Mouse (Mus musculus): ENCODE results near the gene Armcx5. TPM values are rescaled to one million over a fixed set of nuclear protein-coding genes. Genes with fewer than 3 reads are reported as not detected.
A peak's percentile ranks its signal among the peaks of the same experiment; 100 is the strongest.
"Not testable (repeated sequence)": the region's sequence is repeated elsewhere in the genome, so short reads cannot be mapped to it uniquely, and the experiment has no call there.

The Armcx5 gene
- 14.5 and 15.6 TPM in 2 replicates for polyA plus RNA-seq (2016; fragmentation: Nextera tagmentation; extraction: Ambion mirVana)

DNA sequence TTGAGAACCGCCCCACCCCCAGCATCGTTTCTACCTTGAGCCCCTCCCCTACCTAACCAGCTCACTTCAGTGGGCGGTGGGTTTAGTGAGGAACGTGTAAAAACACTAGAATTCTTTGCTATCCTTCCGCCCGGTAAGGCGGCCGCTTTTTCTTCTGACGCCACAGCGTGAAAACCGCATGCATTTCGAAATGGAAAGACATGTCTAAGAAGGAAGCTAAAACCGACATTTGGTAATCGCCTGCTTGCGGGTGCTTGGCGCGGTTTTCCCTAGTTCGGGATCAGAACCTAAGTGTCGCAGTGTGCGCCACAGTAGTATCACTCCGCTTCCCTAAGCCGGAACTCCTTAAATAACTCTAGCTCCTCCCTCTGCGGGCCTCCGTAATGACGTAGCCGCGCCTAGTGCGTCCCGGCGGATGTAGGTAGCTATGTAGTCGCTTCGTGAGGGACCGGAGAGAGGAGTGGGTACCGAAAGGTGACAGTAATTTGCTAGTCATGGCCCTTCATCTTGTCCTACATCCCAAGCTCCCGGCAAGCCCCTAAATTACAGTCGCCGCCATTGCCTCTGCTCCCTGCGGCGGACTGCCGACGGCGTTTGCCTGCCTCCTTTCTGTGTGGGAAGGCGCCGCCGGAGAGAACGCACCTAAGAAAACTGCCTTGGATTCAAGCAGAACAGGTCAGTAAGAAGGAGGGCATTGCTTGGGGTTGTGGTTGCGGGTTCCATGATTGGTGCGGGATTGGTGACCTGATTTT, at the start of gene Armcx5, which contains the start of gene Gprasp1:
Gene Armcx5, plus strand, starts transcription at position 430 of the 752 bp plus-strand sequence.
Gene Gprasp1, plus strand, starts transcription at position 430 of the 752 bp plus-strand sequence.
- ATAC-seq (ENCODE audit: insufficient number of reproducible peaks, insufficient read depth, low FRiP score, low TSS enrichment, low read depth) = peak; percentile 97
- no peaks in the 10 kb centered on the region for H3K9me3 ChIP-seq
- H3K27ac ChIP-seq = peak within 1 kb of the TSS; percentile 89
- peaks cover 23% of the 10 kb centered on the region for H3K27me3 ChIP-seq
- 21% methylated on average over 48 of the region's 48 CpGs for WGBS
- no peaks in the 10 kb centered on the region for H3K4me1 ChIP-seq (replicated peaks)
- peak within 1 kb of the TSS; percentile 63 for H3K4me2 ChIP-seq
- peak within 1 kb of the TSS; percentile 56 for H3K4me3 ChIP-seq (replicated peaks)
- peak within 1 kb of the TSS; percentile 70 for H3K9ac ChIP-seq (replicated peaks)
- H3K36me3 ChIP-seq = peaks cover 11% of the 10 kb centered on the region; the same call in 1 of the 2 replicates

DNA sequence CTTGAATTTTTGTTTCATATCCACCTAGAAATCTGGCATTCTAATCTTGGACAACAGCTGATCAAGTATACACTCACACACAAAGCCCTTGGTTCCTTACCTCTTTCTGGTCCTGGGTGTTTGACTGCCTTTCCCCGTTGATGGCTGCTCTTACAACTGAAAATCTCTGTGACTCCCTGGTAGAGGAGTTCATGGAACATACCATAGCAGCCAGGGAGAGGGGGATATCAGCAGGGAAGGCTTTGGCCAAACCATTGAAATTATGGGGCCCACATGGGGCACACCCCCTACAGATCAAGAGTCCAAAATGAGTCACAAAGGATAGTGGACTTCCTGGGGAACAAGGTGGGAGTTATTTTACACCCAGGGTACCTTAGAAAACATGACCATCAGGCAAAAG, 48.9 kb upstream of the Armcx5 start, which contains the start of gene Tcp11x2:
Gene Tcp11x2, minus strand, starts transcription at position 158 of the 400 bp plus-strand sequence.
- no peak within 1 kb of the TSS for H3K27ac ChIP-seq
- H3K36me3 ChIP-seq = no peaks in the 10 kb centered on the region
- H3K9me3 ChIP-seq = no peaks in the 10 kb centered on the region
- no peak within 1 kb of the TSS for H3K4me3 ChIP-seq (replicated peaks)
- 71% methylated on average over 1 of the region's 1 CpGs for WGBS
- H3K4me2 ChIP-seq = no peak within 1 kb of the TSS
- H3K9ac ChIP-seq (replicated peaks) = no peak within 1 kb of the TSS
- no peak for ATAC-seq (ENCODE audit: insufficient number of reproducible peaks, insufficient read depth, low FRiP score, low TSS enrichment, low read depth)
- peaks cover 26% of the 10 kb centered on the region for H3K27me3 ChIP-seq
- no peaks in the 10 kb centered on the region for H3K4me1 ChIP-seq (replicated peaks)

DNA sequence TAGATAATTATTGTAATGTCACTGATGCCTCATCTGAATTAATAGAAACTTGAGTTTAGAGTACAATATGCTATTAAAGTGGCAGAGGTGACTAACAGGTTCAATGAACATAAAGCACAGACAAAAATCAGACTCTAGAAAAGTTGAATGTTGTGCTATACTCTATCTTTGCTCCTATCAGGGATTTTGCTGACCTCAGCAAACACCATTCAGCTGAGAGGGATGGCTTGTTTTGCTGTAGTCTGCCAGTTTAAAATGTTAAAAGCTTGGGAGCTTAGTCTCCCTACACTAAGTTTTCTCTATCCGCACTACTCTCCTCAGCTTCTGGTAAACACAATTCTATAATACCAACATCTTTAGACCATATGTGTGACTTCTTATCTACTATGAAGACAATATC, 39.4 kb upstream of the Armcx5 start:
- 90% methylated on average over 1 of the region's 1 CpGs for WGBS
- Histone ChIP-seq H3K4me3 (replicated peaks) (no peak overlapping the region), H3K27ac (no peak overlapping the region), H3K9ac (replicated peaks) (no peak overlapping the region), H3K27me3 (peaks cover 7% of the 10 kb centered on the region; the same call in 1 of the 2 replicates), H3K9me3 (no peaks in the 10 kb centered on the region), H3K4me1 (replicated peaks) (no peaks in the 10 kb centered on the region), H3K4me2 (no peak overlapping the region), H3K36me3 (no peaks in the 10 kb centered on the region)
- ATAC-seq (ENCODE audit: insufficient number of reproducible peaks, insufficient read depth, low FRiP score, low TSS enrichment, low read depth) = no peak

DNA sequence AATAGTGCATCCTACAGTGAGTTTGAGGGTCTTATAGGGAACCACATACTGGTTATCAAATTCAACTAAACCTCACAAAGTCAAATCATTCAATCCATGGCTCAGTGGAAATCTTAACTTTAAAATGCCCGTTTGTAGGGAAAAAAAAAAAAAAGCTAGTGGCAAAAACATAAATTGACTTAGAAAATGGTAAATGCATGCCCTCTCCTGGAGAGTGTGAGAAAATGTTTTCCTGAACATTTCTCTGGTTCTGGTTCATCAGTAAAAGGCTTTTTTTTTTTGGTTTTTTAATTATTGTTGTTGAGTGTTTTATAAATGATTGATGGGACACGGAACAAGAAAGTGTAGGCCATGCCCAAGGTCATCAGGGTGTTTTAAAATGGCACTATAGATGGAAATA, 38.2 kb upstream of the Armcx5 start:
- 40% methylated on average over 2 of the region's 2 CpGs for WGBS
- Histone ChIP-seq H3K9me3 (no peaks in the 10 kb centered on the region), H3K9ac (replicated peaks) (no peak overlapping the region), H3K4me3 (replicated peaks) (no peak overlapping the region), H3K36me3 (no peaks in the 10 kb centered on the region), H3K27me3 (peaks cover 12% of the 10 kb centered on the region), H3K4me2 (no peak overlapping the region), H3K27ac (no peak overlapping the region), H3K4me1 (replicated peaks) (no peaks in the 10 kb centered on the region)
- no peak for ATAC-seq (ENCODE audit: insufficient number of reproducible peaks, insufficient read depth, low FRiP score, low TSS enrichment, low read depth)

DNA sequence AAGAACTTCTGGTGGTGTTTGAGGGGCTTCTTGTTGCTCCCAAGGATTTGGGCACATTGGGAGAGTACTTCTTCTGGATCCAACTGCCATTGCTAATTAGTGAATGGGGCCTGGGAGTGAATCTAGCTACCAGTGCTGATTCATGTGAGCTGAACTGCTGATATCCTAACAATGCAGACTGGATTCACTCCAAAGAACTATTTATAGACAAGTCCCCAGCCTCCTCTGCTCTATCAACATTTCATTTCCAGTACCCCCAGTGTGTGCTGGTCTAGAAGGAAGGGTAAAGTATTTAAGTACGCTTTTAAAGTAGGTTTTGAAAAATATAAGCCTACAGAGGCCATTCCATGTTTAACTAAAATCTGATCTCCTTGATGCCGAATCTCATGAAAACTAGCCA, 29.7 kb upstream of the Armcx5 start:
- Histone ChIP-seq H3K27me3 (peaks cover 9% of the 10 kb centered on the region; the same call in 1 of the 2 replicates), H3K9ac (replicated peaks) (no peak overlapping the region), H3K4me3 (replicated peaks) (no peak overlapping the region), H3K27ac (no peak overlapping the region), H3K4me1 (replicated peaks) (no peaks in the 10 kb centered on the region), H3K4me2 (no peak overlapping the region), H3K9me3 (no peaks in the 10 kb centered on the region), H3K36me3 (no peaks in the 10 kb centered on the region)
- ATAC-seq (ENCODE audit: insufficient number of reproducible peaks, insufficient read depth, low FRiP score, low TSS enrichment, low read depth) = no peak
- WGBS = 79% methylated on average over 2 of the region's 2 CpGs

DNA sequence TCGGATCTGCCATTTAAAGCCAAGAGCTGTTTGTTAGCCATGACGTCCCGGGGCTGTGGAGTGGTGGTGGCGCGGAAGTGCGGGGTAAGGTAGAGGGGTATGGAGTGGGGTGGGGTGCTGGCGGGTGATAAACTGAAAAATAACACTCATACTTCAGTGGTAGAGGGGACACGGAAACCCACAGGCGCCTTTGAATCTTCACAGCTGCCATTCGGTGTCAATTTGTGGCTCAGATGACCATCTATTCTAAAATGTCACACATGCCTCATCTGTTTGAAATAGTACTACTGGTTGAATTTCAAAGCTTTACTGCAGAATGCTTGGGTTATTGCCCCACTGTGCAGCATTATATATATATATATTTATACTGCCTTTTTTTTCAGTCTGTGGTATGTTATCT, 17.4 kb upstream of the Armcx5 start, which contains the start of gene Tmsb15a:
Gene Tmsb15a, minus strand, starts transcription at position 101 of the 400 bp plus-strand sequence.
- no peak for ATAC-seq (ENCODE audit: insufficient number of reproducible peaks, insufficient read depth, low FRiP score, low TSS enrichment, low read depth)
- 87% methylated on average over 10 of the region's 10 CpGs for WGBS
- H3K36me3 ChIP-seq = no peaks in the 10 kb centered on the region
- no peak within 1 kb of the TSS for H3K4me2 ChIP-seq
- H3K4me3 ChIP-seq (replicated peaks) = no peak within 1 kb of the TSS
- H3K27me3 ChIP-seq = peaks cover 14% of the 10 kb centered on the region
- no peak within 1 kb of the TSS for H3K9ac ChIP-seq (replicated peaks)
- H3K27ac ChIP-seq = no peak within 1 kb of the TSS
- no peaks in the 10 kb centered on the region for H3K9me3 ChIP-seq
- H3K4me1 ChIP-seq (replicated peaks) = no peaks in the 10 kb centered on the region

DNA sequence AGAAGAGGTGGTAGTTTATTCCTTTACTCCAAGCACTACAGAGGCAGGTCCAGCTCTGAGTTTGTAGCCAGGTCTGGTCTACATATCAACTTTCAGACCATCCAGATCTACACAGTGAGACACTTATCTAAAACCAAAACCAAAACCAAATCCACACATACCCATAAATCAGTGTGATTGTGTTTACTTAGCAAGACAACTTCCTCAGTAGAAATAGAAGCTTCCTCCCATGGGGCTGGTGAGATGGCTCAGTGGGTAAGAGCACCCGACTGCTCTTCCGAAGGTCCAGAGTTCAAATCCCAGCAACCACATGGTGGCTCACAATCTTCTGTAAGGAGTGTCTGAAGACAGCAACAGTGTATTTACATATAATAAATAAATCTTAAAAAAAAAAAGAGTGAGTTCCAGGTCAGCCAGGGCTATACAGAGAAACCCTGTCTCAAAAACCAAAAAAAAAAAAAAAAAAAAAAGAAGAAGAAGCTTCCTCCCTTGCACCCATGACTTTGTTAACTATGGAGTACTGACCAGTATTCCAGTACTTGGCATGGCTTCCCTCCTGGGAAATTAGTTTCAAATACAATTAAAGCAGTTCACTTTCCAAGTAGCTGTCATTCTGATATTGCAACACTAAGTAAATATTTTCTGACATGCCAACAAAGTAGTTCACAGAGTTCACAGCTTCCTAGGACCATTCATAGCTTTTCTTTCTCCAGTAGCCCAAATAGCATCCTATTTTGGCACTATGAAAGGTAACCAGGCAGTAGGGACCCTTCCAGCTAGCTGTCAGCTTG, 3.6 kb upstream of the Armcx5 start:
- H3K9me3 ChIP-seq = no peaks in the 10 kb centered on the region

DNA sequence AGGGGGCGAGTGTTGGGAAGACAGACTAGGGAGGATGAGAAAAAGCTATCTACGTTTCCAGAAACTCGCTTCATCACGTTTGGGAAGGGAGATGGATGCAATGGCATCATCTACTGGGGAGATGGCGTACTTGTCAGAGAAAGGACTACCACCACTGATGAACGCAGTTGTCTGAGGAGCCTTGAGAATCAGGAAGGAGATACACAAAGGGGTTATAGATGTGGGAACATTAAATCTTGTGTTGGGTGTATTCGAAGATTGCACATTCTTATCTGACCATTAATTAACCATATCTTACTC, 473 bp downstream of the Armcx5 start:
- Histone ChIP-seq H3K27ac (no peak overlapping the region), H3K4me3 (replicated peaks) (peak overlapping the region; percentile 56), H3K4me1 (replicated peaks) (no peaks in the 10 kb centered on the region), H3K9ac (replicated peaks) (peak overlapping the region; percentile 70), H3K27me3 (peaks cover 27% of the 10 kb centered on the region), H3K9me3 (no peaks in the 10 kb centered on the region), H3K4me2 (peak overlapping the region; percentile 63), H3K36me3 (peaks cover 11% of the 10 kb centered on the region; the same call in 1 of the 2 replicates)
- 20% methylated on average over 7 of the region's 7 CpGs for whole genome bisulfite sequencing
- ATAC-seq (ENCODE audit: insufficient number of reproducible peaks, insufficient read depth, low FRiP score, low TSS enrichment, low read depth) = no peak

More for the DNA sequence above, 3.6 kb upstream of the Armcx5 start:
- Histone ChIP-seq H3K9ac (replicated peaks) (no peak overlapping the region), H3K36me3 (no peaks in the 10 kb centered on the region), H3K4me1 (replicated peaks) (no peaks in the 10 kb centered on the region), H3K4me2 (no peak overlapping the region), H3K27me3 (peaks cover 23% of the 10 kb centered on the region), H3K4me3 (replicated peaks) (no peak overlapping the region), H3K27ac (no peak overlapping the region)
- ATAC-seq (ENCODE audit: insufficient number of reproducible peaks, insufficient read depth, low FRiP score, low TSS enrichment, low read depth) = no peak
- WGBS = 90% methylated on average over 2 of the region's 2 CpGs

DNA sequence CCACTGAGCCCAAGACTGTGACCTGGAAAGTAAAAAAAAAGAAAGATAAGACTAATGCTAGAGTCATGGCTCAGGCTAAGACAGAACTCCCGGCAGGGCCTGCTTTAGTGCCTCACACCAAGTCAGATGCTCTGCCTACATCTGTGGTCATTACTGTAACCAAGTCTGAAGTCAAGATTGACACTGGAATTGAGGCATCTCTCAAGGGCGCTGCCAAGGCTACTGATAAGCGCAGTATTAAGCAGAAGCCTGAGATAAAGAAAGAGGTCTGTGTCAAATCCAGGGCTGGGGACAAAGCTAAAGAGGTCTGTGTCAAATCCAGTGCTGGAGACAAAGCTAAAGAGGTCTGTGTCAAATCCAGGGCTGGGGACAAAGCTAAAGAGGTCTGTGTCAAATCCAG, 2.8 kb downstream of the Armcx5 start:
- ATAC-seq (ENCODE audit: insufficient number of reproducible peaks, insufficient read depth, low FRiP score, low TSS enrichment, low read depth); H3K4me2 ChIP-seq; H3K4me1 ChIP-seq (replicated peaks); H3K9ac ChIP-seq (replicated peaks); H3K27ac ChIP-seq; H3K9me3 ChIP-seq; H3K4me3 ChIP-seq (replicated peaks): not testable (repeated sequence)
- whole genome bisulfite sequencing = 92% methylated on average over 3 of the region's 3 CpGs
- H3K27me3 ChIP-seq = peaks cover 20% of the 10 kb centered on the region
- peaks cover 11% of the 10 kb centered on the region; the same call in 1 of the 2 replicates for H3K36me3 ChIP-seq

DNA sequence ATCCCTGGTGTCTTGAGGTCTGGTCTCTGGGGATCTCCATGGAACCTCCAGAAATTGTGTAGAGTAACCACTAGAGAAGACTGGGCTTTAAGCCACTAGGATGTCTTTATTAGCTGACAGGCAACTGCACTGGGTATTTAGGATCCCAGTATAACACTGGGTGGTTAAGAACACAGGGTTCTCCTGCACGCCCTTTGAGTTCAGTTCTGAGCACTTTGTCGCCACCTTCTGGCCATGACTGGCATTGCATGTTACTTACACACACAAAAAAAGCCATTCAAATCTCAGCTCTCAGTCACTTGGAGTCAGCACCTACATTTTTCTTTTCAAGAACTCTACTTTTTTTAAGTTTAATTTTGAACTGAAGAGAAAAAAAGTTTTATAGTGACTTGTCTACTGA, 10.3 kb downstream of the Armcx5 start:
- no peak overlapping the region for H3K27ac ChIP-seq
- WGBS = 0% methylated on average over 2 of the region's 2 CpGs
- no peaks in the 10 kb centered on the region for H3K9me3 ChIP-seq
- no peak overlapping the region for H3K9ac ChIP-seq (replicated peaks)
- H3K27me3 ChIP-seq = peaks cover 3% of the 10 kb centered on the region
- no peaks in the 10 kb centered on the region for H3K4me1 ChIP-seq (replicated peaks)
- no peak for ATAC-seq (ENCODE audit: insufficient number of reproducible peaks, insufficient read depth, low FRiP score, low TSS enrichment, low read depth)
- H3K4me3 ChIP-seq (replicated peaks) = no peak overlapping the region
- H3K36me3 ChIP-seq = peaks cover 4% of the 10 kb centered on the region; the same call in 1 of the 2 replicates
- H3K4me2 ChIP-seq = no peak overlapping the region

DNA sequence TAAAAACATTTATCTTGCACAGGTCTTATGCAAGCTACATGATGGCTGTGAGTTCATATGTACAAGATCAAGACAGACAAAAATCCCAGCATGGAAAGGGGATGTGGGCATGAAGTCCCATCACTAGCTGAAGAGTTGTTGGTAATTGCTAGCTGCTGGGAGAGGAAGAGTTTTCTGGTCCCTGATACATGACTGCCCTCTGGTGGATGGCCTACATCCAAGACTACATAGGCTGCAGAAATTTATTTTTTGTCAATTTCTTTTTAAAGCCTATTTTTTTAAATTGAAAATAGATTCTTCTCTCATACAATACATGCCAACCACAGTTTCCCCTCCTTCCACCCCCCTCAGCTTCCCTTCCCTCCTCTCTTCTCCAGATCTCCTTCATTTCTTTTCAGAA, 19.2 kb downstream of the Armcx5 start:
- Histone ChIP-seq H3K4me2 (no peak overlapping the region), H3K27me3 (no peaks in the 10 kb centered on the region)
- ATAC-seq (ENCODE audit: insufficient number of reproducible peaks, insufficient read depth, low FRiP score, low TSS enrichment, low read depth) = no peak

More for the DNA sequence above, 19.2 kb downstream of the Armcx5 start:
- Histone ChIP-seq H3K9me3 (no peaks in the 10 kb centered on the region), H3K4me3 (replicated peaks) (no peak overlapping the region), H3K36me3 (peaks cover 11% of the 10 kb centered on the region; the same call in 1 of the 2 replicates), H3K9ac (replicated peaks) (no peak overlapping the region), H3K4me1 (replicated peaks) (no peaks in the 10 kb centered on the region), H3K27ac (no peak overlapping the region)
